Mouse (Mus musculus) kidney, adult 11 months (tissue): ENCODE data around the gene Krba1.
A peak's percentile ranks its signal among the peaks of the same experiment; 100 is the strongest.

Source experiments
- DNase-seq: peaks from one replicate; pipeline ENCODE4 v3.0.0; 2022

Krba1 gene

DNA sequence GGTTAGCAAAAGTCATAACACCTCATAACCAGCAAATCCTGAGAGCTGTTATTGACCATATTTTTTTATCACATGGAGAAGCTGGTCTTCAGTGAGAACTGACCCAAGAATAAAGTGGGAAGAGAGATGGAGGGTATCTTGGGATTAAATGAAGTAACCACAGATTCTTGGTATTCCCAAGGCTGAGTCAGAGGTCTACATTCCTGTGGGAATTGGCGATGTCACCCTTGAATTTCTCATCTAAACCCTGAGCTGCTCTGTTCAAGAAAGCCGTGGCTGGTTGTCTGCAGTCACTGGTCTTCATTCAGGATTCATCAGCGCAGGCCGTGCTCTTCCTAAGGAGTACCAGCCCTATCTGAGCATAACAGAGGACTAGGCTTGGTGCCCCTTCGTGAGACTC, 31.6 kb downstream of the Krba1 start:
- no peak for DNase-seq

DNA sequence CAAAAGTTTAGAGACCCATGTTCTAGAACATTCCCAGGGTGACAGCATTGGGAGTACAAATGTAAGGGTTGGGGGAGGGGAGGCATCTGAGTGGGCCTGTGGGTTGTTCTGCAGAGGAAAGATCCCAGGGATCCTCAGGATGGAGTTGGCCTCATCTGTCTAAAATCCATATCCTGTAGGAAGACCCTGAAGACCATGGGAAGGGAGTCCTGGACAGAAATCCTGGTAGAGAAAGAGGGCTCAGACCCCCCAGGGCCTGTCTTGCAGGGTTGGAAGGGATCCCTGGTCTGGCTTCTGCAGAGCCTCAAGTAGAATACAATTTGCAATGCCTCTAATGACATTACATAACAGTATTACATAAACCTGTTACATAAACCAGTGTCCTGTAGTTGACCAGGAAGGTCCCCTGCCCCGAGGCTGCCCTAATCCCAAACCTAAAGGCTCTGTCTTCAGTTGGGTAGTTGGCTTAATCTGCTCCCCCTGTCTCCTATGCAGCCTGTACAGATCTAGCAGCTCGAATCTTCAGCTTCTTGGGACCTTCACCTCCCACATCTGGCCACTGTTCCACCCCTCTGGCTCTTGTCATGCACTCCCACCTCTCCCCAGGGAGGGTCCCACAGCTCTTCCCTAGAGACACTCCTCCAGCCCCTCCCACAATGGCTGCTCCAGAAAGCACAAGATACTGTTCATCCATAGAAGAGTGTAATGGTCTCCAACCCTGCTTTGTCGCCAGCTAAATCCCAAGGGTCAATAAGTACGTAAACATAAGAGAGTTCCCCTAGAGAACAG, 33.6 kb downstream of the Krba1 start:
- peak; percentile 69 for DNase-seq

DNA sequence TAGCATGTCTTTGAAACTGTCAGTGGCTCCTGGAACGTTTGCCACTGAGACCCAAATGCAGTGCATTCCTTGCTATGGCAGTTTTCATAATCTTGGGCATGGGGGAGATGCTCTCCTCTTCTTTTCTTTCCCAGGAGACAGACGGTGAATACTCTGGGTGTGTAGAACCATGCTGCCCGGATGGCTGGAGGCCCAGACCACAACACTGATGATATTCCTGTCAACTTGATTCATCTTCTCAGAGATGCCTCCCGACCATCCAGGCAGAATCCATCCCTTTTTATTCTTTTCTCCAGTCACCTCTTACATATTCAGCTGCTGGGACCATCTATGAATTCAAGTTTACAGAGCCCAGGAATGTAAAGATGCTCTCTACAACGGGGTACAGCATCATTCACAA, 35.4 kb downstream of the Krba1 start:
- DNase-seq: no peak

DNA sequence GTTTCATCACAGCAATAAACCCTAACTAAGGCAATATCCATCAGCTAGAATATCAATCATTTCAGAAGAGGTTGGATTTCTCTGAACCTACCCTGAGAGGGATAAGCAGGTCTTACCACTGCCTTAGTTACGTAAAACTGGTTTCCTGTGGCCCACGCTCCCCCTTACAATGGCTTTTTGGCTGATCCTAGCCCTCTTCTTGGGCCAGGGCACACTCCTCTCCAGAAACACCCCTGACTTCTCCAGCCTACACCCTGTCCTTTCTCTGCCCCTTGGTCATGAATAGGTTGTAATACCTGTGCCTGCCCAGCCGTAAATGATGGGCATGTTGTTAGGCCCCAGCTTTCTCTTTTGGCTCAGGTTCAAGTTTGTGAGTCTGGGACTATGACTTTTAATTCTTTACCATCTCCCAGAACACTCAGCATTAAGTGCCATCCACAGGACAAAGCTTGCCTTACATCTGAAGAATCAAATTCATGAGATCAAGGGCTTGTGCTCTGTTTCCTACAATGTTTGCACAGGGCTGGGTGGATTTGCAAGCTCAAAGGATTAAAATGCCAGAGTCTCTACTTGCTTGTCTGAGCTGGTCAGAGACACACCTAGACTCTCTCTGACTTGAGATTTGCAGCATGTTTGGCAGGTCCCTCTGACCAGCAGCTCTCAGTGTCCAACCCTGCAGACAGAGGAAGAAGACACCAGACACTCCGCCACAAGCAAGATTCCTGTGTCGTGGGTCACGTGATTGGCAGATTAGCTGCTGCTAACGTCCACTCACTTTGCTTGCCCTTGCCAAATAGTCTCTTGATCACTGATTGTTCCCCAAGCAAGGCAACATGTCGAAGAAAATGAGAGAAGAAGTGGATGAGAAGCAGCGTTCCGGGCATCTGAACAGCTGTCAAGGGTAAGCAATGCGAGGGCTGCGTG, 37.8 kb downstream of the Krba1 start:
- peak; percentile 38 for DNase-seq

DNA sequence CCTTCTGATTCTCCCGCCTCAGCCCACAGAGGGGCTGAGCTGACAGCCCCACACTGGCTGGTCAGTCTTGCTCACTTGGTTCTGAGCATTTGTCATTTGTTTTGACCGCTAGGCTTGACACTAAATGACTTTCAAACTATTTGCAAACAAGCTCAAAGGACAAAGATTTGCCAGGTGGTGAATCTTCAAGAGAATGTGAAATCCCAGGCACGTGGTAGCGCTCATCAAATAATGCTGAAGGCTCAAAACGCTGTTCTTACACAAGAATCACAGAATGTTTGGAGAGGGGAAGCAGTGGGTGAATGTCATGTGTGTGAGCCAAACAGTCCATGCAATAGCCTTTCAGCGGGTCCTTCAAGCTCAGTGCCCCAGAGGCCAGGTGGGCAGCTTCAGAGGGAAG, 39.3 kb downstream of the Krba1 start:
- peak; percentile 62 for DNase-seq

DNA sequence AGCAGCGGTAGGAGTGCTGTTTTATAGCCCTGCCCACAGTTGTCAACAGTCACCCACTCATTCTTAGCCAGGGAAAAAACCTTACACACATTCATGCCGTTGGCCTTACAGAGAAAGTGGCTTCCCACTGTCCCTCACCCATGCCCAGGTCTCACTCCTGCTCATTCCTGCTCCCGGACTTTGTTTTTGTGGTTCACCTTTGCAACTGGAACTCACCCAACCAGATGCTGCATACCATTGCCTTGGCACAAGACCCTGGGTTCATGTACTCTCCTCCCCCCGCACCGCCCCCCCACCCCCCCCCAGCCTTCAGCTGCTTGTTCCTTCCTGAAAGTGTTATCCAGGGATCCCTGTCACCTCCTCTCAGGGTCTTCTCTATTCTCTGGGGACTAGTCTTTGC, 39.7 kb downstream of the Krba1 start:
- DNase-seq: peak; percentile 87

DNA sequence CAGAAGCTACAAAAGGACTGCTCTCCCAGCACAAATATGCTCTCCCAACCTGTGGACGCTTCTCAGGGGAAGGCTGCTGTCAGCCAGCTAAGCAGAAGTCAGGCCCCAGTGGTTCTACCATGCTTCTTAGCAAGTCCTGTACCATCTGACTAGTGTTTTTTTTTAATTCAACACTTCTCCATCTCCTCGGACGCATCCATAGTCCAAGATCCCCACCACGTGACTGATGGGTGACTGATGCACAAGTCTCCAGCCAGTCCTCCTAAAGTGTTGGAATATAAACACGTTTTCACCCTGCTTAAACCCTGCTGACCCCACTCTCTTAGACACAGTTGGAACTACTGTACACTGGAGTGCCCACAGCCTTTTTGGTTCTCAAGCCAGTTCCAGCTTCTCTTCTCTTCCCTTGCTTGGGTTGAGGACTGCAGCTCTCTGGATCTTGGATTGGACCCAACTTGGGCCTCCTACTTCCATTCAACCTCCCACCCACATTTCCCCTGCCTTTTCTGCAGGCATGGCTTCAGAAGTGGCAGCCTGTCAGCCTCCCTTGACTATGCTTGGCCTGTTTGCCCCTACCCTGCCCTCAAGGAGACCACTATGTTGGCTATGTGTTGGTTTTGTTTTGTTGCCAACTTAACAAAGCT, 40.4 kb downstream of the Krba1 start:
- DNase-seq: peak; percentile 59

DNA sequence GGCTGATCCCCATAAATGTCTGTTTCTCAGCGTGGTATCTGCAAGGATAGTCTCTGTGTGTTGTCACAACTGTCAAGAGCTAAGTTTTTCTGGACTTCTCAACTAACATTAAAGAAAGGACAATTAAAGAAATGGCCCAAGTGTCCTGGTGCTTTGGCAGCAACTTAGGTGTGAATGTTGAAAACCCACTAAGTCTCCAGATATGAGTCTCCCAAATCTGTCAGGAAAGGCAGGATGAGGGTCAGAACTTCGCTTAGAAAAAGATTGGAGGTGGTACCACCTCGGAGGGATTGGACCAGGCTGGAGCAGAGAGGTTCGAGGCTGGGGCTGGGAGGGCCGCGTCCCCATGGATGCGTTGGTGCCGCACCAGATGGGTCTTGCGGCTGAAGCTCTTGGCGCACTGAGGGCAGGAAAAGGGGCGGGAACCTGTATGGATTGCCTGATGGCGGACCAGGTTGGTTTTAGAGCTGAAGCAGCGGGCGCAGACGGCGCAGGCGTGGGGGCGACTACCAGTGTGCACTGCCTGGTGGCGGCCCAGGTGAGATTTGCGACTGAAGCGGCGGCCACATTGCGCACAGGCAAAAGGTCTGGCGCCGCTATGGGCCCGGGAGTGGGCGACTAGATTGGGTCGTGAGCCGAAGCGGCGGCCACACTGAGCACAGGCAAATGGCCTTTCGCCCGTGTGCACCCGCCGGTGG, 42.4 kb downstream of the Krba1 start:
- DNase-seq: no peak

DNA sequence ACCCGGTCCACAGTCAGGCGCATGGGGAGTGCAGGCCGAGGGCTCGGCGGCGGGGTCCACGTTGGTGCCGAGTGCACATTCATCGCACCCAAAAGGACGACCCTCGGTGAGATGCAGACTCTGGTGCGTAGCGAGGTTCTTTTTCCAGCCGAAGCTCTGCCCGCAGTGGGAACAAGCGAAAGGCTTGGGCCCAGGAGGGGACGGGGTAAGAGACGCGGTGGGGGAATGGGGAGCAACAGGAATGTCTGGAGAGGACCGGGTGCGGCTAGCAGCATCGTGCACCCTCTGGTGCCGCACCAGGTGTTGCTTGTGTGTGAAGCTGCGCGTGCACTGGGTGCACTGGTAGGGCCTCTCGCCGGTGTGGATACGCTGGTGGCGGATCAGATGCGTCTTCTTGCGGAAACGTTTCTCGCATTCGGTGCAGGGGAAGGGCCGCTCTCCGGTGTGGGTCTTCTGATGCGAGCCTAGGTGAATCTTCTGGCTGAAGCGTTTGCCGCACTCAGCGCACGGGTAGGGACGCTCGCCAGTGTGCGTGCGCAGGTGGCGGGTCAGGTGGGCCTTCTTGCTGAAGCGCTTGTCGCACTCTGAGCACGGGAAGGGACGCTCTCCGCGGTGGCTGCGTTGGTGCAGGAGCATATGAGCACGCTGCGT, 43.2 kb downstream of the Krba1 start:
- no peak for DNase-seq

DNA sequence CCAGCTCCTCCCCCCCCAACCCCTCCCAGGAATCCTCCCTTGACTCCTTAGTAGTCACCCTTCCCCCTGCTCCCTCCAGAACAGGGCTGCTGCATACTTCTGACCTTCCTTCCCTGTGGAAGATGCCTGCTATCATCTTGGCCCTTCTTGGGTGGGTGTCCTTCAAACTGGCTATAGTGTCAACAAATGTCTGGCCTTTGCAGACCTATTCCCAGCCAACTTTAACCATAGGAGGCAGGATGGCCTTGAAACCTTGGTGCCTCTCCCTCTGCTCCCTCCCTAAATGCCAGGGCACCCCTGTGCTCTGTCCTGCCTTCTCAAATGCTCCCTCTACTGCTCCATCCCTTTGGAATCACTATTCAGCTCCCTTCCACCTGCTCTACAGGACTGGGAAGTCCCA, 44.3 kb downstream of the Krba1 start:
- DNase-seq: no peak

DNA sequence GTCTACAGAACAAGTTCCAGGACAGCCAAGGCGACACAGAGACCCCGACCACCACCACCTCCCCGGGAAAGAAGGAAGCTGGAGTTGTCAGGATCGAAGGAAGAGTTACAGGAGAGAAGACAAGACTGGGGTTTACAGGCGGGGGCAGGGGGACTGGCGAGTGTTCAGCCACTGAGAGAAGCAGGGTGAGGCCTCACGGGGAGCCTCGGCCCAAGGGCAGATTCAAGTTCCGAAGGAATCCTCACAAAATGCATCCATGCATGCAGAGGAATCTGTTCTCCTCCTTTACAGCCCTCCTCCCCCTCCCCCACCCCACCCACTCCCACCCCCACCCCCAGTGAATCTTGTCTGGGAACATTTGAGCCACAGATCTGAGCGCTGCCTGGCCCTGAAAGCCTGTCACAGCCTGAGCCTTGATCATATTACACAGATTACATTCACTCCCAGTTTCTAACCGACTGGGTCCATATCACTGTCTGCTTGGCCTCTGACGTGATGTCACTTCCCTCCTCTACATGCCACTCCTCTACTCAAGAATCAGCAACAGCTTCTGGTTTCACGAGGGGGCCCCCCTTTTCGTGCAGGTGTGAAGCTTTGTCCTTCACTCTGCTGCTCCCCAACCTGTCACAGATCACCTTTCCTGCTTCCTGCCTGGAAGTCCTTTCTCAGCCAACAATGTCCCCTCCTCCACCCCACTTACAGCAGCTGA, 45.1 kb downstream of the Krba1 start:
- peak; percentile 33 for DNase-seq

DNA sequence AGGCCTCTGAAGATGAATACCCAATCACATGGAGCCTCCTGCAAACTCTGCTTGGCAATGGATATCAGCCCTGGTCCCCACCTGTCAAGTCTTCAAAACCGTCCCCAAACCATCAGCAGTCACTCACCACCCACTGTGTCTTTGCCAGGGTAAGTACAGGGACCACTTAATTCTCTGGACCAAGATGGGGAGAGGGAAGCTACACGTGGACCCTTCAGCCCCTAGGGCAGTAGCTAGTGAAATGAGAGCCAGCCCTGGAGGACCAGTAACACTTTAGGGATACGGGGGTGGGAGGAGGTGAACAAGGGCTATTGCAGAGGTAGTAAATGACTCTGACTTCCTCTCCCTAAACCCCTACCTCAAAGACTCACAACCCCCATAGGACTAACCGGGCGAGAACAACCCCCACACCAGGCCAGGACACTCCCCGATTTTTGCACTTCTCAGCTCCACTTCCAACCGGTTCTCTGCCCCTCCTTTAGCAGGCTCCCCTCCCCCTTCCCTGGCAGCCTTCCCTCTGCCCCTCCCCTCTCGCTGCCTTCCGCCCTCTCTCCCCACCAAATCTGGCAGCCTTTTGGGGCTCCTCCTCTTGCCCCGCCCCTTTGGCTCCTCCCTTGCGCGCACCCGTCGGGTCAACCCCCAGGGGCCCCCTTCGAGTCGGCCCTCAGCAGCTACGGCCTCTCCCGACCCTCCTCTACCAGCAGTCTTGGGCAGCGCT, 48.4 kb downstream of the Krba1 start:
- DNase-seq: peak; percentile 97

DNA sequence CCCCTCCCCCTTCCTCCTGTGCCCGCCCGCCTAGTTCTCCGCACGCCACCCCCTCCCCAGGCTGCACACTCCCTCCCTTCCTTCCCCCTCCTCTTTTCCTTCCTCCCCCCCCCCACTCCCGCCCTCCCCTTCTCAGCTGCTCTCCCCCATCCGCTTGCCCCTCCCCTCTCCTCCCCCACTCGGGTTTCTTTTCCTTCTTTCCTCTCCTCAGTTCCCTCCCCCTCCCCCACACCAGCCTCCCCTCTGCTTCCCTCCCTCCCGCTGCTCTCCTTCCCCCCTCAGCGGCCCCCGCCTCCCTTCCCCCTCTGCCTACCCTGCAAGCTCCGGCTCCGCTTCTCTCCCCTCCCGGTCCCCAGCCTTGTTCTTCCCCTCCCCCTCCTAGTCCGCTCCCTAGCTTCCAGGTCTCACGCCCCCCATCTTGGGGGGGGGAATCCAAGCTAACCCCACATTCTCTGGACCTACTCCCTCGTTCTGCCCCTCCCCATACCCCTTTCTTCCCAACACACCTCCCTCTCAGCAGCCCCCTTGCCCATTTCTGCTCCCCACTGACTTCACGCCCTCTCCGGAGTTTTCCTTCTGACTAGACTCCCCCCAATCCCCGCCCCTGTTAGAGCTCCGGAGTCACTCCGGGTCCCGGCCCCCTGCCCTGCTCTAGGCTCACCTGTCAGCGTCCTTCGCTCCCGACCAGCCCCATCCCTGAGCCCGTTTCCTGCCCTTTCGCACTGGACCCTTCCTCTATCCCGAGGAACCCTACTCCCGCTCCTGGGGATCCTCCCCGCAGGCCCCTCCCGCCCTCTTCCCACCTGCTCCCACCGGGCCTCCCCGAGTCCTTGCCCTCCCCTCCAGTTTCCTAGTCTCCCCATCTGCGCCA, 49.2 kb downstream of the Krba1 start:
- DNase-seq: no peak

DNA sequence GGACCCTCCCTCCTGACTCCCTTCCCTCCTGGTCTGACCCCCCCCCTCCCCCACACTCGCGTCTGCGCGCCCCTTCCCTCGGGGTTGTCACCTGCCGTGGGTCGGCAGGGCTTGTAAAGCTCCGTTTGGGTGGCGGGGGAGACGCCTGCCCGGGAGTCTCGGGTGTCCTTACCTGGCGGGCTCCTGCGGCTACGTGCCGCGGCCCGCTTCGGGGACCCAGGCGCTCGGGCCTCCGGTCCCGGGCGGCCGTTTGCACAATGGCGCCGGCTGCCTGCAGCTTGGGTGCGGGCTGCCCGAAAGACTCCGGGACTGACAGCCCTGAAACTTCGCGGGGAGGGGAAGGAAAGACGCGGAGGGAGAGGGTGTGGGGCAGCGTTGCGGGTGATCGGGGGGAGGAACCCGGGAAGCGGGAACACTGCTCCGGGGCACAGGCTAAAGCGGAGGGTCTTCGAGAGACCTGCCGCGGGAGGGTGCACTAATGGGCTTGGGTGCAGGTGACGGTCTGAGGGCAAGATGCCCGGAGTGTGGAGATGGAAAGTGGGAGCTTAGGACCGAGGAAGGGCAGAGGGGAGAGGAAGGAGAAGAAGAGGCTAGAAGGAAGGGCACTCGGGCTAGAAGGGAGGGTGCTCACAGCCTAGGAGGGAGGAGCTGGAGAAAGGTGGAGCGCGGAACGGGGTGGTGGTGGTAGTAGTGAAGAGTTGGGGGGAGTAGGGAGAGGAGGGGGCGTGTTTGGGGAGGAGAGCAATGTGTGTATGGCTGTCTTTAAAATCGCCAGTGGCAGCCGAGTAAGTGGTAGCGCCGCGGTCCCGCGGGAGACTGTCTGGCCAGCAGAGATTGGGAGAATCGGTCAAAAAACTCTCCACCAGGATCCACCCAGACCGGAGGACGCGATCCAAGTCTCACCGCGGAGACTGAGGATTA, 50.1 kb downstream of the Krba1 start, which contains the start of gene Zfp467:
Gene Zfp467, minus strand, starts transcription at position 645 of the 921 bp plus-strand sequence.
- DNase-seq: peak; percentile 80

DNA sequence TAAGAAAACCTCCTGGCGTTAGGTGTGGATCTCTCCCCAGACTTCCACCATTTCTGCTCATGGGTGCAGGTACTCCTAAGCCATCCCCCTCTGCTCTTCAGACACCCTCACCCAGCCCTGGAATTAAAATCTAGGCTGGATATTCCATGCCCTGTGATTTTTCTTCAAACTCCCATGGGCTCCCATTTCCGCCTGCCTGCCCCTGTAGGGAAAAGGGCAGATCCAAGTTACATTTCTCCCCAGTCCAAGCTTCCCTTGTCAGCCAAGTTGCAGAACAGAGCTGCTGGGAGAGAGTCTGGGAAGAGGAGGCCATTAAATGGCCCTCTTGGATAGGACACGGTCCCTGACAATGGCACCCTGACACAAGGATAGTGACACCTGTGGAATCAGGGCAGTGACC, 50.9 kb downstream of the Krba1 start:
- no peak for DNase-seq

DNA sequence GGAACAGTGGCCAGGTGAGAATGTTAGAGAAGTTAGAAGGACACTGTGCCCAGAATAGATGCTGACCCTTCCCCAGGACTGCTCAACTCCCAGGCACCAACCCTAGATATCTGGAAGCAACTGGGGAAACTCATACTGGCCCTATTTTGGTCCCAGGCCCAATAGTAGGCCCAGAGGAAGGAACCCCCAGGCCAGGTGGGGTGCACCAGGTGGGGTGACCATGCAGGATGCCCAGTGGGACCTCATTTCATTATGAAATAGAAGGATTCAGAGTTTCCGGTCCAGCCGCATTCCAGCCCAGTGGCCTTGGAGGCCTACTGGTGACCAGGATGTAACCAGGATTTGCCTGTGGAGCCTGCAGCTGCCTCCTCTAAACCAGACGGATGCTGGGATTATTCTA, 51.5 kb downstream of the Krba1 start:
- DNase-seq: peak; percentile 30

DNA sequence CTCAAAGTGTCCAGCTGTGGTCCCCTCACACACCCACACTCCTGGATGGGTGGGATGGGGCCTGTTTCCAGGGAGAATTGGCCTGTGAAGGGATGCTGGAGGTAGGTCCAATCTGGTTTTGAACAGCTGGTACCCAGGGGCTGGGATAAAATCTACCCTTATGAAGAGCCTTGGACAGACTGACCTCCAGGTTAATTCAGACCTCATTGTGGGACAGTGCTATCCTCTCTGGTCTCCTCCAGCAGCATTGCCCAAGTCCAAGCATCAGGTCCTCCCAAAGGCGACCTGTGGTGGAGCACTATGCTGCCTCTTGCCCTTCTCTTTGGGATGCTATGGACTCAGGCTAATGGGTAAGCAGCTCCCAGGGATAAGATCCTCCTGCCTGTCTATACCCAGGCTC, 52.5 kb downstream of the Krba1 start, which contains the start of gene Sspo:
Gene Sspo, plus strand, starts transcription at position 301 of the 400 bp plus-strand sequence.
- no peak for DNase-seq

DNA sequence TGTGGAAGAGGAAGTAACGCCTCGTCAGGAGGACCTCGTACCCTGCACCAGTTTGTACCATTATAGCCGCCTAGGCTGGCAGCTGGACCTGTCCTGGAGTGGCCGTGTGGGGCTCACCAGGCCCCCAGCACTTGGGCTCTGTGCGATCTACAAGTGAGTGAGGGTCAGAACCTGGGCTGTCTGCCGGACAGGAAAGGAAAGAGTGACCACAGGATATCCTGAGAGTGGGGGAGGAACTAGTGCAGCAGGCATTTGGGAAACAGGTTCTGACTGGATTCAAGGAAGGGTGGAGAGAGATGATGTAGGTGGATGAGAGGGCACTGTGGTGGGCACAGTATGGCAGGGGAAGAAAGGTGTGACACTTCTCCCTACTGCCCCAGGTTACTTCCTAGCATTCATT, 53.1 kb downstream of the Krba1 start:
- DNase-seq: no peak

DNA sequence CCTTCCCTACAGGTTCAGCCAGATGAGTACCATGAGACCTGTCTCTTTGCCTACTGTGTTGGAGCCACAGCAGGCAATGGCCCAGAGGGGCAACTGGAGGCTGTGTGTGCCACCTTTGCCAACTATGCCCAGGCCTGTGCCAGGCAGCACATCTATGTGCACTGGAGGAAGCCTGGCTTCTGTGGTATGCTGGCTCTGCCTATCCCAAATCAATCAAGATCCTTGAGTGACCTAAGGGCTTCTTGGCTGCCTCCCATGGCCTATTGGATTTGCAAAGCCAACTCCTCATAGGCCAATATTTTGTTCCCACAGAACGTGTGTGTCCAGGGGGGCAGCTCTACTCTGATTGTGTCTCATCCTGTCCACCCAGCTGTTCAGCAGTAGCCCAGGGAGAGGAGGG, 56.8 kb downstream of the Krba1 start:
- no peak for DNase-seq
